Mouse (Mus musculus): ENCODE data around the gene Lypd4. TPM values are rescaled to one million over a fixed set of nuclear protein-coding genes. Genes with fewer than 3 reads are reported as not detected.
"Not testable (repeated sequence)": the region's sequence is repeated elsewhere in the genome, so short reads cannot be mapped to it uniquely, and the experiment has no call there.

The Lypd4 gene
- polyA plus RNA-seq, 1 experiment from 2014 or later, result not detected

DNA sequence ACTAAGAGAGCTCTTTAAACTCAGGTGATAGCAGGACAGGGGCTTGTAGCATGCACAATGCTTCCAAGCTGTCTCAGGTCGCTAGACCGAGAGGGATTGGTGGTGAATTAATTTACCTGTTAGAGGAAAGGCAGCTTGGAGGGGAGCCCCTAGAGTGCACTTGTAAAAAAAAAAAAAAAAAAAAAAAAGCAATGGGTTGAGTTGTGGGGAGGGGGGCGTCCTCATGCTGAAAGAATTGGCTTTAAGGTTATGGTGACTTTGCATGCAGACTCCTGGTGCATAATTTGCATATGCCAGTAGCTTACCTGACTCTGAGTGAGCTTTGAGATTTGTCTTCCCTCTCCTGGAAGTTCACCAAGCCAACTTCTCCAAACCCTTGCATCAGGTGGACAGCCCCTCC is 29.4 kb downstream of the Lypd4 start:
- Histone ChIP-seq H3K36me3 (no peaks in the 10 kb centered on the region), H3K4me2 (replicated peaks) (no peak overlapping the region), H3K4me1 (replicated peaks) (no peaks in the 10 kb centered on the region), H3K27me3 (no peaks in the 10 kb centered on the region), H3K27ac (no peak overlapping the region), H3K9me3 (no peaks in the 10 kb centered on the region), H3K4me3 (replicated peaks) (no peak overlapping the region), H3K9ac (replicated peaks) (no peak overlapping the region)
- no peak for ATAC-seq
- WGBS, result 59% methylated on average over 3 of the region's 3 CpGs

DNA sequence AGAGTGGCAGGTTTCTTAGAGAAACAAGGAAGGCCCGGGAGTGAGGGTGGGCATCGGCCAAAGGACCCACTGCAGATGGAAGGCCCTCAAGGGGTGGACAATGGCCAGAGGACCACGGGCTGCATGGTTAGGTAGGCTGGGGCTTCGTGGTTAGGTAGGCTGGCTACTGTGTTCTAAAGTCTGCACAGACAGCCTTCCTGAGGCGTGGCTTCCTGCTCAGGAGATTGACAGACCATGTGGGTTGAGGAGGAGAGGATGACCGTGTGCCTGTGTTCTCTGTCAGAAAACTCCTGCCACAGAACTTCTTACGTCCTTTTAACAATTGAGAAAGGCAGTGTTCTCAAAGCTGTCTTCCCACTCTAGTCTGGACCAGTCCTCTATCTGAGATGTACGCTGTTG is 30.3 kb downstream of the Lypd4 start:
- no peak overlapping the region for H3K27ac ChIP-seq
- H3K4me3 ChIP-seq (replicated peaks), result no peak overlapping the region
- H3K9ac ChIP-seq (replicated peaks), result no peak overlapping the region
- no peaks in the 10 kb centered on the region for H3K4me1 ChIP-seq (replicated peaks)
- no peak for ATAC-seq
- H3K4me2 ChIP-seq (replicated peaks), result no peak overlapping the region
- no peaks in the 10 kb centered on the region for H3K9me3 ChIP-seq
- 83% methylated on average over 8 of the region's 8 CpGs for WGBS
- no peaks in the 10 kb centered on the region for H3K27me3 ChIP-seq
- no peaks in the 10 kb centered on the region for H3K36me3 ChIP-seq

DNA sequence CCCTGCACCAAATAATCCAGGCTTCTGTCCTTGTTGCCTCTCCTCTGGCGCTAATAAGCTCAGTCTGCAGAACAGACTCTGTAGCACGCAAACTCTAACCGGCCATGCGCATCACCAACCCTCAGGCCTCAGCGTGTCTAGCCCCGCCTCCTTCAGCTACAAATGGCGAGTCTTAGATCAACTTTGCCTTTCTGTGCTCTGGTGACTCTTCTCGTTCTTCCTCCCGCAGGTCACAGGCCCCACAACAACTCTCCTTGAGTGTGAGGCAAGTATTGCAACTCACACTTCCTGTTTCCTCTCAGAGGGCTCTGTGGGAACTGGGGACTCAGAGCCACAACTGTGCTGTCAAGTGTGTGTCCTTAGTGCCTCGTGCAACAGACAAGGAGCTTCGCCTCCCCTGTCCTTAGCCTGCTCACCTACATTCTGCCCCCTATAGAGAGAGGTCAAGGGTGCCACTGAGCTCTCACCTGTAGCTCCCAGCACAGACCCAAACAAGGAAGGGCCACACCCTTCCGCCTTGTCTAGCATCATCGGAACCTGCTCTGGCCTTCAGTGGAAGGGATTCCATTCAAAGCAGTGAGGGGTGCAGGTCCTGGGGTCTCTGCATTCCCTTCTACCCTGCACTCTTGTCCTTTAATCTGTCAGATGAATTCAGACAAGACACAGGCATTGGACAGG is 30.9 kb downstream of the Lypd4 start:
- ATAC-seq; H3K36me3 ChIP-seq; H3K4me2 ChIP-seq (replicated peaks); H3K27ac ChIP-seq; H3K9ac ChIP-seq (replicated peaks); H3K4me1 ChIP-seq (replicated peaks); H3K9me3 ChIP-seq; H3K4me3 ChIP-seq (replicated peaks); H3K27me3 ChIP-seq: not testable (repeated sequence)
- WGBS, result 66% methylated on average over 11 of the region's 13 CpGs

DNA sequence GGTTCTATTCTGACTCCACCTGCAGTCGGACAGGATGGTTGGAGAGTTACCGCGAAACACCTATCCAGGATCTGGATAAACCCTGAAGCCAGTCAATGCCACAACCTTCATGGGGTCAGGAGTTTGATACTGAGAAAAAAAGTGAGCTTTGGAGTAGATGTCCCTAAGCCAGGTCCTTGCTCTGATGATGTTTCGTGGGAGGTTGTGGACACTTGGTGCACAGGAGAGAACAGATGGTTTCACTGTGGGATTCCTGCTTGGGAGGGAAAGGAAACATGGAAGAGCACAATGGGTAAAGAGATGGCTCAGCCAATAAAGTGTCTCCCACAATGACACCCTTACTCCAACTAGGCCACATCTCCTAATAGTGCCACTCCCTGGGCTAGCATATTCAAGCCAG is 42.6 kb downstream of the Lypd4 start:
- 88% methylated on average over 4 of the region's 4 CpGs for WGBS

DNA sequence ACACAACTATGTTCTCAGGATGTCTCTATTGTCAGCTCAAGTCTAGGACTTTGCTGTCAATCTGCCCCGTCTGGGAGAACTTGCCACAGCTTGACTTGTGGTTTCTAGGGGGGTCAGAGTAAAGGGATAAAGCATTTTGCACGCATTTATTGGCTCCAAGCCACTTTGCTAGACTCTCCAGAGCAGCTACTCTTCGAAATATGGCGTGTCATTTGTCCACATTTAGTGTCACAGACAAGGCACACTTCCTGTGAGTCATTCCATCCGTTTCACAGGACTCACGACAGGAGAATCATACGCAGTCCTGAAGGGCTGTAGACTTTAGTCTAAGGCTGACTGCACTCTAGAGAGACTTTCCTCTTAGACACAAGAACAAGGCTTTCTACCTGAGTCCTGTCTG is 45.3 kb downstream of the Lypd4 start:
- H3K9me3 ChIP-seq, result no peaks in the 10 kb centered on the region
- H3K4me2 ChIP-seq (replicated peaks), result no peak overlapping the region
- H3K27me3 ChIP-seq, result no peaks in the 10 kb centered on the region
- no peak overlapping the region for H3K27ac ChIP-seq
- no peak overlapping the region for H3K4me3 ChIP-seq (replicated peaks)
- ATAC-seq, result no peak
- WGBS, result 79% methylated on average over 7 of the region's 7 CpGs
- H3K36me3 ChIP-seq, result no peaks in the 10 kb centered on the region
- H3K9ac ChIP-seq (replicated peaks), result no peak overlapping the region
- no peaks in the 10 kb centered on the region for H3K4me1 ChIP-seq (replicated peaks)

More for the DNA sequence above, 42.6 kb downstream of the Lypd4 start:
- Histone ChIP-seq H3K4me1 (replicated peaks) (no peaks in the 10 kb centered on the region), H3K9ac (replicated peaks) (no peak overlapping the region), H3K9me3 (no peaks in the 10 kb centered on the region), H3K4me3 (replicated peaks) (no peak overlapping the region), H3K4me2 (replicated peaks) (no peak overlapping the region), H3K27ac (no peak overlapping the region), H3K36me3 (no peaks in the 10 kb centered on the region), H3K27me3 (no peaks in the 10 kb centered on the region)
- ATAC-seq, result no peak

GRCm38 (mm10) chr7:24817502-24817901 is 52.2 kb downstream of the Lypd4 start:
- no peak overlapping the region for H3K4me3 ChIP-seq (replicated peaks)
- H3K27me3 ChIP-seq, result 0 out of 2 replicates have a peak, but pooled peaks cover 3% of the 10 kb centered on the region
- no peak overlapping the region for H3K9ac ChIP-seq (replicated peaks)
- H3K9me3 ChIP-seq, result no peaks in the 10 kb centered on the region
- peak; percentile 80 for ATAC-seq
- no peaks in the 10 kb centered on the region for H3K36me3 ChIP-seq
- no peaks in the 10 kb centered on the region for H3K4me1 ChIP-seq (replicated peaks)
- no peak overlapping the region for H3K27ac ChIP-seq
- 2% methylated on average over 3 of the region's 3 CpGs for WGBS
- no peak overlapping the region for H3K4me2 ChIP-seq (replicated peaks)

Other genes with a start within 250 kb of the Lypd4 start
- gene Lypd3, start 233.4 kb downstream of the Lypd4 start, polyA plus RNA-seq (2015; fragmentation: Nextera tagmentation; extraction: Ambion mirVana), result not detected in 2 replicates
- gene Tex101, start 193.3 kb downstream of the Lypd4 start, polyA plus RNA-seq (2015; fragmentation: Nextera tagmentation; extraction: Ambion mirVana), result 0.15 TPM in 1 of 2 replicates, not detected in the other
- gene BC049730, start 160.7 kb downstream of the Lypd4 start, polyA plus RNA-seq (2015; fragmentation: Nextera tagmentation; extraction: Ambion mirVana), result not detected in 2 replicates
- gene Gm4763, start 143.0 kb downstream of the Lypd4 start, polyA plus RNA-seq (2015; fragmentation: Nextera tagmentation; extraction: Ambion mirVana), result not detected in 2 replicates
- 0.26 and 0.34 TPM in 2 replicates for gene Cd177, start 109.6 kb downstream of the Lypd4 start, polyA plus RNA-seq (2015; fragmentation: Nextera tagmentation; extraction: Ambion mirVana)
- gene Ceacam10, start 92.7 kb downstream of the Lypd4 start, polyA plus RNA-seq (2015; fragmentation: Nextera tagmentation; extraction: Ambion mirVana), result not detected in 2 replicates
- 28.4 and 41.5 TPM in 2 replicates for gene Gm9844, start 7.7 kb downstream of the Lypd4 start, polyA plus RNA-seq (2015; fragmentation: Nextera tagmentation; extraction: Ambion mirVana)
- gene Dmrtc2, start 116 bp upstream of the Lypd4 start, polyA plus RNA-seq (2015; fragmentation: Nextera tagmentation; extraction: Ambion mirVana), result not detected in 2 replicates
- 1,308 and 1,443 TPM in 2 replicates for gene Rps19, start 14.4 kb upstream of the Lypd4 start, polyA plus RNA-seq (2015; fragmentation: Nextera tagmentation; extraction: Ambion mirVana)
- 0.35 and 0.40 TPM in 2 replicates for gene Cd79a, start 27.4 kb upstream of the Lypd4 start, polyA plus RNA-seq (2015; fragmentation: Nextera tagmentation; extraction: Ambion mirVana)
- gene Arhgef1, start 33.0 kb upstream of the Lypd4 start, polyA plus RNA-seq (2015; fragmentation: Nextera tagmentation; extraction: Ambion mirVana), result 46.7 and 59.2 TPM in 2 replicates
- gene Gm4881, start 74.6 kb upstream of the Lypd4 start, polyA plus RNA-seq (2015; fragmentation: Nextera tagmentation; extraction: Ambion mirVana), result 5.7 and 6.4 TPM in 2 replicates
- gene Rabac1, start 102.8 kb upstream of the Lypd4 start, polyA plus RNA-seq (2015; fragmentation: Nextera tagmentation; extraction: Ambion mirVana), result 171 and 176 TPM in 2 replicates
- 189 and 195 TPM in 2 replicates for gene Atp1a3, start 136.0 kb upstream of the Lypd4 start, polyA plus RNA-seq (2015; fragmentation: Nextera tagmentation; extraction: Ambion mirVana)
- 14.0 and 19.4 TPM in 2 replicates for gene Grik5, start 202.4 kb upstream of the Lypd4 start, polyA plus RNA-seq (2015; fragmentation: Nextera tagmentation; extraction: Ambion mirVana)
- gene Zfp574, start 202.6 kb upstream of the Lypd4 start, polyA plus RNA-seq (2015; fragmentation: Nextera tagmentation; extraction: Ambion mirVana), result 36.1 and 36.4 TPM in 2 replicates